Mouse (Mus musculus) lung, adult 2 months (tissue): ENCODE measurements around the gene Stx1b.
A peak's percentile ranks its signal among the peaks of the same experiment; 100 is the strongest.

ENCODE experiments used
- CTCF ChIP-seq: fragments of 200-500 bp; IDR thresholded peaks from 2 replicates; pipeline ENCODE4 v1.5.1; 2011; ENCODE audit warnings: mild to moderate bottlenecking, low read length, control low read depth; ENCODE audit not compliant: insufficient read depth
- POLR2A ChIP-seq: fragments of 200-500 bp; IDR thresholded peaks from 2 replicates; pipeline ENCODE4 v1.6.1; 2011; ENCODE audit warnings: low read depth, mild to moderate bottlenecking, control low read depth, low read length, borderline replicate concordance; ENCODE audit errors: extremely low read depth

GRCm38 (mm10) chr7:127761026-127761425 is 63.3 kb downstream of the Stx1b start:
- TF ChIP-seq CTCF (peak; percentile 97), POLR2A (no peak)
